Mouse (Mus musculus) stomach, embryonic 14.5 days (tissue): ENCODE data around the gene Cfap70. TPM values are rescaled to one million over a fixed set of nuclear protein-coding genes. Genes with fewer than 3 reads are reported as not detected.
A peak's percentile ranks its signal among the peaks of the same experiment; 100 is the strongest.

ENCODE experiments used
- ATAC-seq: fragments of 200-750 bp; cut with Nextera tagmentation; 2 replicates; pipeline ENCODE4 v1.8.0; 2017; ENCODE audit warnings: low read depth, moderate TSS enrichment; ENCODE audit not compliant: insufficient number of reproducible peaks, insufficient read depth, low FRiP score
- H3K27ac ChIP-seq: fragments of 300-500 bp; sonication (generic); 2 replicates; pipeline ENCODE4 v1.5.1; 2014; ENCODE audit warnings: mild to moderate bottlenecking, low read length, moderate library complexity, mixed read lengths
- H3K27me3 ChIP-seq: fragments of 300-500 bp; sonication (generic); 2 replicates; pipeline ENCODE4 v1.6.1; 2014; ENCODE audit warnings: low read length, control low read depth, mixed read lengths; ENCODE audit not compliant: control insufficient read depth, insufficient read depth
- H3K36me3 ChIP-seq: fragments of 300-500 bp; sonication (generic); 2 replicates; pipeline ENCODE4 v1.6.1; 2014; ENCODE audit warnings: mild to moderate bottlenecking, control low read depth, low read length, moderate library complexity, mixed read lengths; ENCODE audit not compliant: control insufficient read depth, insufficient read depth
- H3K4me1 ChIP-seq: fragments of 300-500 bp; sonication (generic); 2 replicates; pipeline ENCODE4 v1.6.1; 2014; ENCODE audit warnings: low read length, control low read depth, mixed read lengths; ENCODE audit not compliant: control insufficient read depth, insufficient read depth
- H3K4me2 ChIP-seq: fragments of 300-500 bp; sonication (generic); replicated peaks from 2 replicates; pipeline ENCODE4 v1.6.1; 2014; ENCODE audit warnings: low read depth, low read length, control low read depth
- H3K4me3 ChIP-seq: fragments of 300-500 bp; sonication (generic); 2 replicates; pipeline ENCODE4 v1.5.1; 2014; ENCODE audit warnings: low read depth, low read length, control low read depth
- H3K9ac ChIP-seq: fragments of 300-500 bp; sonication (generic); replicated peaks from 2 replicates; pipeline ENCODE4 v1.6.1; 2014; ENCODE audit warnings: low read depth, mild to moderate bottlenecking, control low read depth, low read length, moderate library complexity, mixed read lengths
- H3K9me3 ChIP-seq: fragments of 300-500 bp; sonication (generic); 2 replicates; pipeline ENCODE4 v1.6.1; 2016; ENCODE audit warnings: low read depth, low read length, control low read depth; ENCODE audit not compliant: control insufficient read depth
- WGBS: fragments of 180-500 bp; shearing (Covaris S2); extraction: QIAGEN DNeasy Blood & Tissue Kit; methylation state at CpG from one replicate; pipeline ENCODE4 v1.1.7; 2014; 5-methylcytosine and 5-hydroxymethylcytosine counted together
- polyA plus RNA-seq: library from polyadenylated mRNA; unstranded; fragments of >200 nt; fragmentation: Nextera tagmentation; extraction: Ambion mirVana; gene quantifications from 2 replicates; pipeline ENCODE4 v1.2.1, GENCODE M21; 2014

The Cfap70 gene
- polyA plus RNA-seq, 1 experiment from 2014 or later = 0.27 TPM

- Histone ChIP-seq H3K36me3 (no peaks in the 10 kb centered on the region), H3K4me3 (no peak overlapping the region), H3K4me2 (no peak overlapping the region), H3K9ac (no peak overlapping the region), H3K9me3 (no peaks in the 10 kb centered on the region), H3K27ac (no peak overlapping the region), H3K4me1 (no peaks in the 10 kb centered on the region), H3K27me3 (no peaks in the 10 kb centered on the region)
- WGBS = 37% methylated on average over 4 of the region's 4 CpGs
- no peak for ATAC-seq
Observed at GRCm38 (mm10) chr14:20398864-20399263, 53.2 kb downstream of the Cfap70 start.

- H3K9me3 ChIP-seq = no peaks in the 10 kb centered on the region
- no peaks in the 10 kb centered on the region for H3K36me3 ChIP-seq
- H3K4me3 ChIP-seq = no peak overlapping the region
- H3K27me3 ChIP-seq = no peaks in the 10 kb centered on the region
- WGBS = 86% methylated on average over 9 of the region's 9 CpGs
- H3K9ac ChIP-seq = no peak overlapping the region
- no peak for ATAC-seq
- 0 out of 2 replicates have a peak, but pooled peaks cover 2% of the 10 kb centered on the region for H3K4me1 ChIP-seq
- no peak overlapping the region for H3K4me2 ChIP-seq
- H3K27ac ChIP-seq = no peak overlapping the region
Observed at GRCm38 (mm10) chr14:20397220-20397619, 54.8 kb downstream of the Cfap70 start.

GRCm38 (mm10) chr14:20393205-20393913 is 58.7 kb downstream of the Cfap70 start, which contains the start of gene Mrps16:
Gene Mrps16 (minus strand): TSS chr14:20393634.
- peaks cover 8% of the 10 kb centered on the region; the same call in 1 of the 2 replicates for H3K36me3 ChIP-seq
- no peaks in the 10 kb centered on the region for H3K27me3 ChIP-seq
- under 1% methylated on average over 68 of the region's 68 CpGs for WGBS
- H3K4me1 ChIP-seq = peaks cover 3% of the 10 kb centered on the region; the same call in 1 of the 2 replicates
- H3K9ac ChIP-seq = peak within 1 kb of the TSS; percentile 84
- peak within 1 kb of the TSS; percentile 83 for H3K27ac ChIP-seq
- H3K4me2 ChIP-seq = peak within 1 kb of the TSS; percentile 57
- no peaks in the 10 kb centered on the region for H3K9me3 ChIP-seq
- H3K4me3 ChIP-seq = peak within 1 kb of the TSS; percentile 74
- peak; percentile 94 for ATAC-seq

- peaks cover 9% of the 10 kb centered on the region for H3K4me1 ChIP-seq
- peak overlapping the region; percentile 57; the same call in 1 of the 2 replicates for H3K4me2 ChIP-seq
- WGBS = 88% methylated on average over 3 of the region's 4 CpGs
- 0 out of 2 replicates have a peak overlapping the region, but pooled peaks have one; percentile 74 for H3K4me3 ChIP-seq
- H3K9ac ChIP-seq = no peak overlapping the region
- H3K27ac ChIP-seq = no peak overlapping the region
- no peaks in the 10 kb centered on the region for H3K9me3 ChIP-seq
- no peak for ATAC-seq
- no peaks in the 10 kb centered on the region for H3K27me3 ChIP-seq
- peaks cover 8% of the 10 kb centered on the region; the same call in 1 of the 2 replicates for H3K36me3 ChIP-seq
Observed at GRCm38 (mm10) chr14:20392326-20392725, 59.7 kb downstream of the Cfap70 start.

GRCm38 (mm10) chr14:20389446-20390079 is 62.5 kb downstream of the Cfap70 start:
- no peak for ATAC-seq
- Histone ChIP-seq H3K4me2 (peak overlapping the region; percentile 68), H3K4me3 (peak overlapping the region; percentile 74; the same call in 1 of the 2 replicates), H3K36me3 (peaks cover 15% of the 10 kb centered on the region; the same call in 1 of the 2 replicates), H3K9me3 (no peaks in the 10 kb centered on the region), H3K27ac (no peak overlapping the region), H3K27me3 (no peaks in the 10 kb centered on the region), H3K9ac (0 out of 2 replicates have a peak overlapping the region, but pooled peaks have one; percentile 67), H3K4me1 (peaks cover 20% of the 10 kb centered on the region)
- WGBS = 87% methylated on average over 8 of the region's 8 CpGs

GRCm38 (mm10) chr14:20388441-20389129 is 63.4 kb downstream of the Cfap70 start, which contains the start of gene Dnajc9:
Gene Dnajc9 (minus strand): TSS chr14:20388910.
- Histone ChIP-seq H3K27ac (peak within 1 kb of the TSS; percentile 85), H3K36me3 (peaks cover 20% of the 10 kb centered on the region; the same call in 1 of the 2 replicates)
- WGBS = under 1% methylated on average over 59 of the region's 59 CpGs

GRCm38 (mm10) chr14:20379753-20380430 is 72.1 kb downstream of the Cfap70 start:
- Histone ChIP-seq H3K36me3 (peaks cover 39% of the 10 kb centered on the region), H3K9me3 (no peaks in the 10 kb centered on the region), H3K27me3 (no peaks in the 10 kb centered on the region), H3K27ac (no peak overlapping the region), H3K4me1 (no peaks in the 10 kb centered on the region), H3K4me2 (no peak overlapping the region), H3K9ac (no peak overlapping the region), H3K4me3 (no peak overlapping the region)
- 92% methylated on average over 9 of the region's 9 CpGs for WGBS
- no peak for ATAC-seq

More at GRCm38 (mm10) chr14:20388441-20389129, 63.4 kb downstream of the Cfap70 start, which contains the start of gene Dnajc9:
- H3K27me3 ChIP-seq = no peaks in the 10 kb centered on the region
- H3K9me3 ChIP-seq = no peaks in the 10 kb centered on the region
- peaks cover 20% of the 10 kb centered on the region for H3K4me1 ChIP-seq
- H3K4me2 ChIP-seq = peak within 1 kb of the TSS; percentile 68
- peak; percentile 74 for ATAC-seq
- peak within 1 kb of the TSS; percentile 74 for H3K4me3 ChIP-seq
- H3K9ac ChIP-seq = peak within 1 kb of the TSS; percentile 67
